Mouse (Mus musculus): ENCODE measurements around the gene Nme3.

DNA sequence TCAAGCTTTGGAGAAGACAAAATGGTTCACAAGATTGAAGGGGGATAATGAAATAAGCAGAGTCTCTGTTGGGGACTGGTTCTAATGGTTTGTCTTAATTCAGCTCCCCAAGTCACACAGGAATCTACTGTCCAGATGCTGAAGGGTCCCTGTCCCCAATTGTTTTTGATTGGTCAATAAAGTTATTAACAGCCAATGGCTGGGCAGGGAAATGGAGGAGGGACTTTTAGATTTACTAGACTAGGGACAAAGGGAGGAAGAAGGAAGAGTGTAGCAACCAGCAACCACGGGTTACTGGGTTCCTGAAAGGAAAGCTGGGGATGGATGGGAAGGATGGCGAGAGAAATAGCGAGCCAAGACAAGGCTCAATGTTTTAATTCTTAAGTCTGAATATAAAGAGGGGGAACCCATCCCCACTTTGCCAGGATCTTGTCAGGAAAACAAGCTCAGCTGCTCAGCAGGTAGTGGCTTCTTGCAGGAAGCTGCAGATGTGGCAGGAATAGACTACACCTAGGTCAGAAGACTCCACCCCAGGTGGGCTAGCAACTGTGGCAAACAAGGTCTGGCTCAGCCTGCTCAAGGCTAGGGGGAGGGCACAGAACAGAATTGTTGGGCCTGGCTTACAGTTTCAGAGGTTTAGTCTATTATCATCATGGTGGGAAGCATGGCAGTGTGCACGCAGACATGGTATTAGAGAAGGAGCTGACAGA, 22.4 kb upstream of the Nme3 start:
- TF ChIP-seq CTCF (IDR thresholded peaks at IDR 0.05; ENCODE audit: low read depth): no peak
- no peak for TF ChIP-seq EP300 (IDR thresholded peaks at IDR 0.05; ENCODE audit: low read depth)
